In genomic region chr10:117378291-117378555, GRCm38 (mm10) we compare ENCODE assay signal across 16 mouse cellular contexts.
"Had no signal": no experiment of that assay in that cellular context is flagged by ENCODE, and none has a peak within 500 bp of the region (broad histone marks: within the 10 kb centered on the region; RNA-seq: fewer than 3 reads in every experiment).

No protein-coding gene starts in this region.

- ATAC-seq: liver, postnatal 0 days; lung, postnatal 0 days; midbrain, embryonic 15.5 days had no signal

- H3K27me3 ChIP-seq: liver, embryonic 15.5 days; lung, embryonic 15.5 days; megakaryocyte, embryonic 14.5 days; midbrain, embryonic 12.5 days; midbrain, embryonic 15.5 days; neural tube, embryonic 12.5 days had no signal

- H3K9me3 ChIP-seq: liver, embryonic 15.5 days; lung, embryonic 15.5 days; megakaryocyte, embryonic 14.5 days; midbrain, embryonic 12.5 days; midbrain, embryonic 15.5 days; neural tube, embryonic 12.5 days had no signal

- H3K36me3 ChIP-seq: liver, embryonic 15.5 days; lung, embryonic 15.5 days; midbrain, embryonic 12.5 days; midbrain, embryonic 15.5 days; neural tube, embryonic 12.5 days had no signal

- DNase-seq: liver, postnatal 0 days; lung, adult 2 months; lung, postnatal 14 days; lung, postnatal 36 days; right cerebral cortex, postnatal 14 days; thymus, adult 18-20 months; thymus, postnatal 14 days; thymus, postnatal 36 days had no signal

- H3K27ac ChIP-seq: liver, embryonic 15.5 days; macrophage; neural tube, embryonic 12.5 days had no signal
